Mouse (Mus musculus) bone marrow macrophage, adult 2 months (primary cell): Measurements from ENCODE around the gene Lcmt2.

Experiments used
- CTCF ChIP-seq: IDR thresholded peaks from 2 replicates; pipeline ENCODE4 v1.5.1; 2012; ENCODE audit warnings: low read depth, mild to moderate bottlenecking, low read length, moderate library complexity
- POLR2A ChIP-seq: IDR thresholded peaks from 2 replicates; pipeline ENCODE4 v1.6.1; 2012; ENCODE audit warnings: mild to moderate bottlenecking, low read depth, low read length, borderline replicate concordance

DNA sequence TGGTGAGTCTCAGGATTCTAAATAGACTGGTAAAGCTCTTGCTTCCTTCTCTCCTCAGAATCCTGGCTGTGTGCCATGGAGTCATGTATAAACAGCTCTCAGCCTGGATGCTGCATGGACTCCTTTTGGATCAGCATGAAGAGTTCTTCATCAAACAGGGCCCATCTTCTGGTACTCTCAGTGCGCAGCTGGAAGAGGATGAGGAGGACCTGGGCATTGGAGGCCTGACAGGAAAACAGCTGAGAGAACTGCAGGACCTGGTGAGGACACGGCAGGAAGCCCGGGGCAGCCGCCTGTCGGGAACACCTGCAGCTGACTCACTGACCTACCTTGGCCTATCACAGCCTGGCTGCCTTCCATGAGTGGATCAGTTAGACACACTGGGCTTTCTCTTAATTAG, 43.0 kb upstream of the Lcmt2 start:
- TF ChIP-seq CTCF (no peak), POLR2A (no peak)
